Mouse (Mus musculus) stomach, postnatal 0 days (tissue): Measurements from ENCODE around the gene Sec1. TPM values are rescaled to one million over a fixed set of nuclear protein-coding genes. Genes with fewer than 3 reads are reported as not detected.

Experiments used
- ATAC-seq: fragments of 200-750 bp; cut with Nextera tagmentation; 2 replicates; pipeline ENCODE4 v1.8.0; 2017; ENCODE audit not compliant: low FRiP score, low TSS enrichment
- DNase-seq: peaks from one replicate; pipeline ENCODE4 v3.0.0-alpha.2; 2016; ENCODE audit warnings: low spot score
- H3K27ac ChIP-seq: fragments of 300-500 bp; sonication (generic); replicated peaks from 2 replicates; pipeline ENCODE4 v1.5.1; 2014; ENCODE audit warnings: mild to moderate bottlenecking, control low read depth
- H3K27me3 ChIP-seq: fragments of 300-500 bp; sonication (generic); 2 replicates; pipeline ENCODE4 v1.6.1; 2014; ENCODE audit warnings: low read length; ENCODE audit not compliant: control insufficient read depth, insufficient read depth
- H3K36me3 ChIP-seq: fragments of 300-500 bp; sonication (generic); 2 replicates; pipeline ENCODE4 v1.6.1; 2014; ENCODE audit warnings: low read length, mixed read lengths; ENCODE audit not compliant: control insufficient read depth, insufficient read depth
- H3K4me1 ChIP-seq: fragments of 300-500 bp; sonication (generic); replicated peaks from 2 replicates; pipeline ENCODE4 v1.6.1; 2014; ENCODE audit warnings: antibody characterized with exemption; ENCODE audit not compliant: control insufficient read depth, insufficient read depth
- H3K4me2 ChIP-seq: fragments of 300-500 bp; sonication (generic); replicated peaks from 2 replicates; pipeline ENCODE4 v1.6.1; 2014; ENCODE audit warnings: low read depth, mild to moderate bottlenecking, control low read depth, moderate library complexity
- H3K4me3 ChIP-seq: fragments of 300-500 bp; sonication (generic); 2 replicates; pipeline ENCODE4 v1.5.1; 2014; ENCODE audit warnings: low read depth, low read length, control low read depth
- H3K9ac ChIP-seq: fragments of 300-500 bp; sonication (generic); 2 replicates; pipeline ENCODE4 v1.6.1; 2014; ENCODE audit warnings: mild to moderate bottlenecking, low read length, control low read depth, mixed read lengths
- H3K9me3 ChIP-seq: fragments of 300-500 bp; sonication (generic); 2 replicates; pipeline ENCODE4 v1.6.1; 2016; ENCODE audit warnings: low read length; ENCODE audit not compliant: control insufficient read depth
- CTCF ChIP-seq: IDR thresholded peaks from 2 replicates; pipeline ENCODE4 v1.5.1; 2016; ENCODE audit warnings: antibody characterized with exemption, low read depth, mild to moderate bottlenecking, moderate library complexity
- EP300 ChIP-seq: optimal IDR thresholded peaks from 2 replicates; pipeline ENCODE3; 2016; ENCODE audit warnings: antibody characterized with exemption
- WGBS: fragments of 180-500 bp; shearing (Covaris S2); extraction: QIAGEN DNeasy Blood & Tissue Kit; methylation state at CpG from one replicate; pipeline ENCODE4 v1.1.7; 2014; 5-methylcytosine and 5-hydroxymethylcytosine counted together
- polyA plus RNA-seq: library from polyadenylated mRNA; unstranded; fragments of >200 nt; fragmentation: Nextera tagmentation; extraction: Ambion mirVana; gene quantifications from 2 replicates; pipeline ENCODE4 v1.2.1, GENCODE M21; 2015

Gene Sec1
- polyA plus RNA-seq, 1 experiment from 2014 or later, result 0.53 TPM

GRCm38 (mm10) chr7:45716952-45717917 is 23.0 kb upstream of the Sec1 start:
- ATAC-seq, result no peak
- peaks cover 17% of the 10 kb centered on the region; the same call in 1 of the 2 replicates for H3K36me3 ChIP-seq
- peak overlapping the region; percentile 95 for H3K27ac ChIP-seq
- DNase-seq, result peak; percentile 22
- no peaks in the 10 kb centered on the region for H3K9me3 ChIP-seq
- no peaks in the 10 kb centered on the region for H3K27me3 ChIP-seq
- peak overlapping the region; percentile 89 for H3K9ac ChIP-seq
- H3K4me1 ChIP-seq, result peaks cover 13% of the 10 kb centered on the region; the same call in 1 of the 2 replicates
- peak overlapping the region; percentile 79 for H3K4me3 ChIP-seq
- 6% methylated on average over 31 of the region's 31 CpGs for WGBS
- peak overlapping the region; percentile 91 for H3K4me2 ChIP-seq
- TF ChIP-seq EP300 (peak; percentile 36), CTCF (no peak)

GRCm38 (mm10) chr7:45716460-45716857 is 22.3 kb upstream of the Sec1 start:
- DNase-seq (no peak), ATAC-seq (no peak)
- H3K4me1 ChIP-seq, result peaks cover 13% of the 10 kb centered on the region; the same call in 1 of the 2 replicates
- H3K36me3 ChIP-seq, result peaks cover 23% of the 10 kb centered on the region
- WGBS, result 86% methylated on average over 3 of the region's 3 CpGs
- 0 out of 2 replicates have a peak overlapping the region, but pooled peaks have one; percentile 31 for H3K27ac ChIP-seq
- peak overlapping the region; percentile 10; the same call in 1 of the 2 replicates for H3K4me3 ChIP-seq
- H3K27me3 ChIP-seq, result no peaks in the 10 kb centered on the region
- peak overlapping the region; percentile 91 for H3K4me2 ChIP-seq
- no peaks in the 10 kb centered on the region for H3K9me3 ChIP-seq
- TF ChIP-seq EP300 (no peak), CTCF (no peak)
- H3K9ac ChIP-seq, result peak overlapping the region; percentile 27; the same call in 1 of the 2 replicates

- Histone ChIP-seq H3K4me1 (peaks cover 13% of the 10 kb centered on the region; the same call in 1 of the 2 replicates), H3K4me2 (peak overlapping the region; percentile 91), H3K36me3 (peaks cover 26% of the 10 kb centered on the region), H3K27ac (peak overlapping the region; percentile 86), H3K4me3 (peak overlapping the region; percentile 23), H3K27me3 (no peaks in the 10 kb centered on the region), H3K9ac (peak overlapping the region; percentile 27; the same call in 1 of the 2 replicates), H3K9me3 (no peaks in the 10 kb centered on the region)
- 78% methylated on average over 19 of the region's 19 CpGs for WGBS
- TF ChIP-seq EP300 (no peak), CTCF (no peak)
- ATAC-seq, result no peak
- DNase-seq, result peak; percentile 17
Observed at GRCm38 (mm10) chr7:45715741-45716459, 21.7 kb upstream of the Sec1 start.

GRCm38 (mm10) chr7:45715090-45715708 is 21.0 kb upstream of the Sec1 start, which contains the start of gene Rpl18:
Gene Rpl18, plus strand, starts transcription at chr7:45715457.
- peaks cover 13% of the 10 kb centered on the region; the same call in 1 of the 2 replicates for H3K4me1 ChIP-seq
- WGBS, result 5% methylated on average over 34 of the region's 34 CpGs
- DNase-seq, result peak; percentile 99

GRCm38 (mm10) chr7:45714630-45715089 is 20.5 kb upstream of the Sec1 start:
- Histone ChIP-seq H3K9me3 (no peaks in the 10 kb centered on the region), H3K9ac (peak overlapping the region; percentile 87), H3K4me1 (peaks cover 13% of the 10 kb centered on the region; the same call in 1 of the 2 replicates), H3K36me3 (peaks cover 28% of the 10 kb centered on the region), H3K27ac (peak overlapping the region; percentile 97), H3K27me3 (no peaks in the 10 kb centered on the region), H3K4me2 (peak overlapping the region; percentile 91), H3K4me3 (peak overlapping the region; percentile 67)
- 10% methylated on average over 14 of the region's 14 CpGs for WGBS
- ATAC-seq (peak; percentile 80), DNase-seq (peak; percentile 87)
- TF ChIP-seq CTCF (no peak), EP300 (peak; percentile 83)

More at GRCm38 (mm10) chr7:45715090-45715708, 21.0 kb upstream of the Sec1 start, which contains the start of gene Rpl18:
- no peaks in the 10 kb centered on the region for H3K9me3 ChIP-seq
- TF ChIP-seq EP300 (no peak), CTCF (peak; percentile 20; the same call in 1 of the 2 replicates)
- no peaks in the 10 kb centered on the region for H3K27me3 ChIP-seq
- H3K36me3 ChIP-seq, result peaks cover 29% of the 10 kb centered on the region
- peak within 1 kb of the TSS; percentile 67 for H3K4me3 ChIP-seq
- H3K9ac ChIP-seq, result peak within 1 kb of the TSS; percentile 87
- peak; percentile 86 for ATAC-seq
- peak within 1 kb of the TSS; percentile 97 for H3K27ac ChIP-seq
- H3K4me2 ChIP-seq, result peak within 1 kb of the TSS; percentile 91
